Mouse (Mus musculus) erythroblast, embryonic 14.5 days (primary cell): ENCODE data around the gene Pcgf3.

Experiments
- GATA1 ChIP-seq: IDR thresholded peaks from 2 replicates; pipeline ENCODE4 v1.6.1; 2012; ENCODE audit warnings: low read length, inconsistent platforms, mixed read lengths
- TAL1 ChIP-seq: IDR thresholded peaks from 3 replicates; pipeline ENCODE4 v1.6.1; 2012; ENCODE audit warnings: low read length, inconsistent platforms, mixed read lengths

GRCm38 (mm10) chr5:108475977-108476376, 14.9 kb downstream of the Pcgf3 start:
- TF ChIP-seq GATA1 (no peak), TAL1 (no peak)
